Mouse (Mus musculus) embryonic fibroblast, embryonic 13.5 days (primary cell): ENCODE data around the gene Tor1b. TPM values are rescaled to one million over a fixed set of nuclear protein-coding genes. Genes with fewer than 3 reads are reported as not detected.

ENCODE experiments used
- H3K27ac ChIP-seq: 2 replicates; pipeline ENCODE4 v1.5.1; 2012; ENCODE audit warnings: low read length, control low read depth, inconsistent platforms; ENCODE audit not compliant: insufficient read depth
- H3K4me1 ChIP-seq: 2 replicates; pipeline ENCODE4 v1.6.1; 2011; ENCODE audit warnings: low read length; ENCODE audit not compliant: control insufficient read depth, insufficient read depth
- H3K4me3 ChIP-seq: 2 replicates; pipeline ENCODE4 v1.5.1; 2011; ENCODE audit warnings: mild to moderate bottlenecking, control low read depth, low read length; ENCODE audit not compliant: insufficient read depth
- CTCF ChIP-seq: IDR thresholded peaks from 2 replicates; pipeline ENCODE4 v1.5.1; 2011; ENCODE audit warnings: mild to moderate bottlenecking, control low read depth, low read length, moderate library complexity, borderline replicate concordance; ENCODE audit not compliant: insufficient read depth
- POLR2A ChIP-seq: IDR thresholded peaks from 2 replicates; pipeline ENCODE4 v1.6.1; 2011; ENCODE audit warnings: low read depth, mild to moderate bottlenecking, control low read depth, low read length, moderate library complexity
- polyA plus RNA-seq: library from polyadenylated mRNA; stranded (reverse); fragments of >200 nt; gene quantifications from 2 replicates; pipeline ENCODE4 v1.2.4, GENCODE M21; 2011; ENCODE audit warnings: low read depth; ENCODE audit not compliant: missing spikeins, insufficient read length

Tor1b gene
- polyA plus RNA-seq, 1 experiment: 47.1 TPM

DNA sequence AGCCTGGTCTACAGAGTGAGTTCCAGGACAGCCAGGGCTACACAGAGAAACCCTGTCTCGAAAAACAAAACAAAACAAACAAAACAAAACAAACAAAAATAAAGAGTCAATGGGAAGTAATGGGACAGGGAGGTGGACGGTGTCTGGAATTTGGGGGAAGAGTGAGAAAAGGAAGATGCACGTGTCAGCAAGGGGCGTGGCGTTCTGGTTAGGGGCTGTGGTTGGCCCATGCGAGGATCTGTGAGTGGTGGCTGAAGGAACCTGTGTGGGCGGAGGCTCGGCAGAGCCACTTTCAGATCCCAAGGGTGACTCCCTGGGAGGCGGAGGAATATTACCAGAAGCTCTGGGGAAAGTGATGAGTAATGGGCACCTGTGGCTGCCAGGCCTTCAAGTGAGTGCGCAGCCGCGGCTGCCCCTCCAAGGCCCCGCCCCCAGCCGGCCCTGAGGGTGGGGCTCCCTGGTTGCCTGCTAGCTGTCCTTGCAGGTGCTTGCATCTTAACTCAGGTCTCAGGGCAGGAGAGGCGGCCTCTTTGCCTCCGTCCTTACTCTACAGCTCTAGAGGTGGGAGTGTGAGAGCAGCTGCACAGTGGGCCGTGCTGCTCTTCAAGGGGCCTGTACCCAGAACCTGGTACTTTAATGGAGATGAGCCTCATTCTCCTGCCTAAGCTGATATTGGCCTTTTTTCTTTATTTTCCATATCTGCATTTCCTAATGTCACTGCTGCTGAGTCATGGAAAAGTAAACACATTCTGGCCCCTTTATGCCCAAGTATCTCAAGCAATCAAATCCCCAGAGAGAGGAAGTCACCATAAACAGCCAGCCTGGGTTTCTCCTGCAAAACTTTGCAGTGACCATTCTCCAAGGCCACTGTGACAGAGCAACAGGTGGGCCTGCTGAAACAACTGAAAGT, 32.6 kb downstream of the Tor1b start:
- TF ChIP-seq POLR2A (no peak), CTCF (no peak)
- no peak overlapping the region for H3K4me3 ChIP-seq
- no peak overlapping the region for H3K27ac ChIP-seq
- H3K4me1 ChIP-seq: no peaks in the 10 kb centered on the region

GRCm38 (mm10) chr2:30990221-30990620, 37.5 kb downstream of the Tor1b start:
- H3K4me1 ChIP-seq: no peaks in the 10 kb centered on the region

DNA sequence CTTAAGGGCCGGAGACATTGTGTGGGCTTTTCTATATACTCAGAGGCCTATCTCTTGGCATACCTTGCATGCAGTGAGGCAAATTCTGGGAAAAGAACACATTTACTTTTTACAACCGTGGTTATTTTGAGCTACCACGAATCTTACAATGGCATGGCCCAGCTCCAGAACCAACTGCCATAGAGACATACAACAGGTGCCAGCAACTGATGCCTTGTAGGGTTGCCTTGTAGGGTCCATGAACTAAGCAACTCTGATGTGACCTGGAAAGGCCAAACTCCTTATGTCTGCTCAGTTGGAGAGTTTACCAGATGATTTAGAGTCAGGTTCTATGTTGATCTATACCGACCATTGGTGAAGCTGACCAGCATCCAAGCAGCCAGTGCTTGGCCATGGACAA, 42.1 kb downstream of the Tor1b start:
- H3K27ac ChIP-seq: no peak overlapping the region
- TF ChIP-seq POLR2A: no peak
- no peak for TF ChIP-seq CTCF
- H3K4me1 ChIP-seq: no peaks in the 10 kb centered on the region
- no peak overlapping the region for H3K4me3 ChIP-seq

More at GRCm38 (mm10) chr2:30990221-30990620, 37.5 kb downstream of the Tor1b start:
- no peak overlapping the region for H3K27ac ChIP-seq
- TF ChIP-seq POLR2A (no peak), CTCF (no peak)
- H3K4me3 ChIP-seq: no peak overlapping the region

GRCm38 (mm10) chr2:30995432-30995996, 42.8 kb downstream of the Tor1b start:
- no peak for TF ChIP-seq CTCF
- no peak for TF ChIP-seq POLR2A
- Histone ChIP-seq H3K4me3 (no peak overlapping the region), H3K27ac (no peak overlapping the region), H3K4me1 (no peaks in the 10 kb centered on the region)

DNA sequence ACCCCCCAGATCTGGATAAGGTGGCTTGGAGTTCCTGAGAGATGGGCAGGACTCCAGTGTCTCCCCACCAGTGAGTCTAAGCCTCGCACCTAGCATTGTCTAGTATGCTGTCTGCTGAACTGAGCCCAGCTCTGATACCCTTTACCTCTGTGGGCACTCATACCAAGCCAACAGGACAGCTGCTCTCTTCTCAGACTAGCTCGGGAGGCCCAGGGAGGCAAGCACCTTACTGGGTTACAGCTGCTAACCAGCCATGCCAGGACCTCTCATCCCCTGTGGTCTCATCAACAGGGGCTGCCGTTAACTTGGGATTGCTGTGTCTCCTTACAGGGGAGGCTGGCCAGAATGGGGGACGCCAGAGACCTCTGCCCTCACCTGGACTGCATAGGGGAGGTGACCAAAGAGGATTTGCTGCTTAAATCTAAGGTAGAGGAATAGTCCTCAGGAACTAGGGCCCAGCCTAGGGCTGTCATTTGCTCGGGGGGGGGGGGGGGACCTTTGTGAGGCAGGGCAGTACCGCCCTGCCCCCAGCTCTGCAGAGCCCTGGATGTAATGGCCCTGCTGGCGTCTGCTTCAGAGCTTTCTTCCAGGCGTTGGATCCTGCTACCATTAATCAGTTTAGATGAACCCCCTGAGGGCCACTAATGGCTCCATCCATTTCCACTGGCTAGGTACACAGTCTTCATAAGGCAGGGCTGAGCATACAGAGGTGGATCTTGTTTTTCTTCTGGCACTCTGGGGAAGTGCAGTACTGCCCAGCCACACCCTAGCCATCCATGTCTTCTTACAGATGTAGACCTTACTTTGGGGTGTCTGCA, 45.9 kb downstream of the Tor1b start:
- Histone ChIP-seq H3K4me3 (no peak overlapping the region), H3K27ac (no peak overlapping the region), H3K4me1 (no peaks in the 10 kb centered on the region)
- TF ChIP-seq CTCF: no peak
- no peak for TF ChIP-seq POLR2A

GRCm38 (mm10) chr2:31002857-31003256, 50.1 kb downstream of the Tor1b start:
- Histone ChIP-seq H3K4me1 (0 out of 2 replicates have a peak, but pooled peaks cover 3% of the 10 kb centered on the region), H3K4me3 (no peak overlapping the region), H3K27ac (no peak overlapping the region)
- TF ChIP-seq POLR2A (no peak), CTCF (no peak)

DNA sequence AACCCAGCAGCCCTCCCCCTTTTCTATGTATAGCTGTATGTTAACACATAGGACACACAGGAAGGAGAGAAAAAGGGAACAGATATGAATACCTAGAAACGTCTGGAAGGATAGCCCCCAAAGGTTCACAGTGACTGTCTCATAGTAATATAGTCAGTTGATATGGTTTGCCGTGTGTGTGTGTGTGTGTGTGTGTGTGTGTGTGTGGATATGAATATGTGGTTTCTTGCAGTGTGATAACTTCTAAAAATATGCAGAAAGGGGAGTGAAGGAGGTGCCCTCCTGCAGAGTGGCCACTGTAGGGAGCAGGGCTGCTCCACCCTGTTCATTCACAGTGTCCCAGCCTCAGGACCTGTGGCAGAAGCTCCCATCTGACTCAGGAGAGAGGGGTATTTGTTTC, 52.7 kb downstream of the Tor1b start:
- no peak overlapping the region for H3K27ac ChIP-seq
- no peak overlapping the region for H3K4me3 ChIP-seq
- H3K4me1 ChIP-seq: 0 out of 2 replicates have a peak, but pooled peaks cover 3% of the 10 kb centered on the region
- no peak for TF ChIP-seq CTCF
- no peak for TF ChIP-seq POLR2A

DNA sequence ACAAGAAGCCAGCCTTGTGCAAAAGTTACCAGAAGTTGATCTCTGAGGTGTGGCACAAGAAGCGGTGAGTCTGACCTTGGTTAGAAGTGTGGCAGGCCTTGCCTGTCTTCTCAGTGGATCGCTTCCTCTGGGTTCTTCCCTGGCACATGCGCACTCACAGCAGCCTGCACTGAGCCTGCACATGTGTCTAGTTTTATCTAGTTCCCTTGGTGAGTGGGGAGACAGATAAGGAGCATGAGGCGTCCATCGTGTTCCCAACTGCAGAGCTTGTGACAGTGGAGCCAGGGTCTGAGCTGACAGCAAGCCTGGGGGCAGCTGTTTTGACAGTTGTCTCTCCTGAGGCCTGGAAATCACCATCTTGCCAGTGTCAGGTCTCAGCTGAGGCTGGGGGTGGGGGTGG, 53.7 kb downstream of the Tor1b start:
- 0 out of 2 replicates have a peak, but pooled peaks cover 3% of the 10 kb centered on the region for H3K4me1 ChIP-seq
- H3K4me3 ChIP-seq: no peak overlapping the region
- no peak overlapping the region for H3K27ac ChIP-seq
- TF ChIP-seq POLR2A (no peak), CTCF (no peak)

DNA sequence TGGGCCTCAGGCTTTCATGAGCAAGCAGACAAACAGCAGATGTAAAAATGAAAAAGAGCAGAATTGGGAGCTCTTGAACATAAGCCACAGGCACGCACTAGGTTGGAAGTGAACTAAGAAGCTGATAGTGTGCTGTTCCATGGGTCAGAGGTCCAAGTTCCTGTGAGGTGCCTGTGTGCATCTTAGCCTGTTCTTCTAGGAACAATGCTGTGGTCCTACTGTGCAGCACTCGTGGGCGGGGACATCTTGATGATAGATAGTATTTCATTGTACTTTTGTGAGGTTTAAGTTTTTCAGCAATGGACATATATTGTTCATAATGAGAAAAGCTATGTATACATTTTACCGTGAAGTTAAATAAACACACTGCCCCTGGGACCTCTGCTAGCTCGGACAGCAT, 54.4 kb downstream of the Tor1b start:
- Histone ChIP-seq H3K4me1 (0 out of 2 replicates have a peak, but pooled peaks cover 3% of the 10 kb centered on the region), H3K27ac (no peak overlapping the region), H3K4me3 (no peak overlapping the region)
- TF ChIP-seq POLR2A (no peak), CTCF (no peak)

Other genes starting within 250 kb of the Tor1b start
- gene 1700001O22Rik, start 149.3 kb upstream of the Tor1b start, polyA plus RNA-seq: not detected in 2 replicates
- gene Ntmt1, start 145.1 kb upstream of the Tor1b start, polyA plus RNA-seq: 25.6 and 30.3 TPM in 2 replicates
- 20.2 and 26.0 TPM in 2 replicates for gene Asb6, start 122.6 kb upstream of the Tor1b start, polyA plus RNA-seq
- gene Prrx2, start 118.0 kb upstream of the Tor1b start, polyA plus RNA-seq: 130 and 154 TPM in 2 replicates
- gene Ptges, start 23.1 kb upstream of the Tor1b start, polyA plus RNA-seq: 37.2 and 41.3 TPM in 2 replicates
- 31.5 and 38.9 TPM in 2 replicates for gene Tor1a, start 15.0 kb downstream of the Tor1b start, polyA plus RNA-seq
- 31.6 and 33.6 TPM in 2 replicates for gene BC005624, start 29.2 kb downstream of the Tor1b start, polyA plus RNA-seq
- 9.9 and 10.4 TPM in 2 replicates for gene Usp20, start 29.3 kb downstream of the Tor1b start, polyA plus RNA-seq
- 69.8 and 75.6 TPM in 2 replicates for gene Fnbp1, start 189.0 kb downstream of the Tor1b start, polyA plus RNA-seq
- 81.1 and 92.5 TPM in 2 replicates for gene Gpr107, start 199.4 kb downstream of the Tor1b start, polyA plus RNA-seq